Mouse (Mus musculus): ENCODE results near the gene Rbp7. TPM values are rescaled to one million over a fixed set of nuclear protein-coding genes. Genes with fewer than 3 reads are reported as not detected.
"Not testable (repeated sequence)": the region's sequence is repeated elsewhere in the genome, so short reads cannot be mapped to it uniquely, and the experiment has no call there.

Gene Rbp7
- total RNA-seq (2017), result not detected in 3 replicates

DNA sequence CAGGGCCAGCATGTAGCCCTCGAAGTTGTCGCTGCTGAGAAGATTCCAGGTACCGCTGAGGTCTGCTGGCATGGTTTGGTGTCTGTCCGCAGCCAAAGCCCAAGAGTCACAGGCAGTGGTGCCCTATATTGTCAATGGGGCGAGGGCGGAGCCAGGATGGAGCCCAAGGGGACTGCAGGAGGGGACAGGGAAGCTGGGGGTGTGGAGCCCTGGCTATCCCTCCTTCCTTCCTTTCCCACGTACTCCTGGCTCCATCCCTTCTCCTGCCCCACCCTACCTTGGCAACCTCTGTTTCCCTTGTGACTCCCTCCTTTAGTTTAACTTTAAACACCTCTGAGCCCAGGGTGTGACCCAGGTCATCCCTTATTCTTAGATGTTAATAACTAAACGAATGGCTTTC is at the start of gene Rbp7:
Gene Rbp7 (minus strand): TSS at position 100 of the 400 bp plus-strand sequence.
- no peak for ATAC-seq (replicated peaks; ENCODE audit: insufficient number of reproducible peaks, low FRiP score, low TSS enrichment, poor library complexity, severe bottlenecking)

DNA sequence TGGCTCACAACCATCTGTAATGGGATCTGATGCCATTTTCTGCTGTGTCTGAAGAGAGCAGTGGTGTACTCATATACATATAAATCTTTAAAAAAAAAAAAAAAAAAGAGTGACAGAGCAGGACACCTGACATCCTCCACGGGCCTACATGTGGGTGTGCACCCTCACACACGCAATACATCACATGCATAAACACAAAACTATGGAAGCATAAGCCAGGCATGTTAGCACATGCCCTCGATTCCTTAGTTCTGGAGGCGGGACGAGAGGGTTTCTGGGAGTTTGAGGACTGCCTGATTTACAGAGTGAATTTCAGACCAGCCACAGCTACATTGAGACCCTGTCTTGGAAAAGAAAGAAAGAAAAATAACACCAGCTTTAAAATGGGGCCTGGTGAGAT is 49.6 kb upstream of the Rbp7 start:
- ATAC-seq (replicated peaks; ENCODE audit: insufficient number of reproducible peaks, low FRiP score, low TSS enrichment, poor library complexity, severe bottlenecking), result no peak

DNA sequence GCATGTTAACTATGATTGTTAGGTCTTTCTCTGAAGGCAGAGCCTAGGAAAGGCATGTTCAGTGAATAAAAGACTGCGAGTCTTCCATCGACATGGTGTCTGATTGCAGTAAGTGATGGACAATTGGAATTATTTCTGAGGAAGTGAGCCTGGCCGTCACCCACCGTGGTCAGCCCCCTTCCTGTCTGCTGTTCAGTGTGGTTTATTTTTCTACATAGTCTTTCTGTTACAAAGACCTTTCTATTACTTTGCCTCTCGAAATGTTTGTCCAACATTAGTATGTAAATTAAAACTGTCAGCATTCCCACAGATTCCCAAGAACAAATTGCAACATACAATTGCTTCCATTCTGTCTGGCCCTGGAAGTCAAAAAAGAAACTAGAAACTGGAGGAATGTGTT is 45.0 kb upstream of the Rbp7 start:
- no peak for ATAC-seq (replicated peaks; ENCODE audit: insufficient number of reproducible peaks, low FRiP score, low TSS enrichment, poor library complexity, severe bottlenecking)

DNA sequence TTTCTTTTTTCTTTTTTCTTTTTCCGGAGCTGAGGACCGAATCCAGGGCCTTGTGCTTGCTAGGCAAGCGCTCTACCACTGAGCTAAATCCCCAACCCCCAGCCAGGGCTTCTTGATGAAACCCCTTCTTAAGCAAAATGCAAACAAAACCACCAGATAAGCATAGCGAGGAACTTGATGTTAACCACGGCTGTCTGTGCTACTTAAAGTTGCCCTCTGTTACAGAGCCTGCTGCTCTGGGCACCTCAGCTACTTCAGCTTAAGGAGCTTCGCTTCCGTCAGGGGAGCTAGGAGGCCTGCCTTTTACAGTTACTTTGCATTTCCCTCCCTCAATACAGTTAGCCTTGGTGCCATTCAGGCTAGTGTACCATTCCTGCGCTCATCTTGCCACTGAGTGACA is 44.1 kb upstream of the Rbp7 start:
- no peak for ATAC-seq (replicated peaks; ENCODE audit: insufficient number of reproducible peaks, low FRiP score, low TSS enrichment, poor library complexity, severe bottlenecking)

DNA sequence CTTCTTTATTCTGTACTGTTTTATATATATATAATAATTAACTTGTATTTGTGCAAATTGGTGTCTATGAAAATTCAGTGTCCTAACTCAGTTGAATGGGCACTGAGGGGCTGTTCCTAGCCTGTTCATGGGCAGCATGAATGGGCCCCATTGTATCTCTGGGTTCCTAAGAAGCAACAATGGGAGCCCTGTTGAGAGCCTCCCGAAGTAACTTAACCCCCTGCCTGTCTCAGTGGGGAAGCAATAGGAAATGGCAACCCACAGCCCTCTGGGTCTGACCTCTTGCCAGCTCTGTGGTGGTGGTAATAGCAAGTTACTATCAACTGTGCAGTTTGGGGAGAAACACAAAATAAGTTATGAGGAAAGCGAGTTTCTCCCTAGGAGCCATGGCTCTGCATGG is 41.8 kb upstream of the Rbp7 start:
- no peak for ATAC-seq (replicated peaks; ENCODE audit: insufficient number of reproducible peaks, low FRiP score, low TSS enrichment, poor library complexity, severe bottlenecking)

DNA sequence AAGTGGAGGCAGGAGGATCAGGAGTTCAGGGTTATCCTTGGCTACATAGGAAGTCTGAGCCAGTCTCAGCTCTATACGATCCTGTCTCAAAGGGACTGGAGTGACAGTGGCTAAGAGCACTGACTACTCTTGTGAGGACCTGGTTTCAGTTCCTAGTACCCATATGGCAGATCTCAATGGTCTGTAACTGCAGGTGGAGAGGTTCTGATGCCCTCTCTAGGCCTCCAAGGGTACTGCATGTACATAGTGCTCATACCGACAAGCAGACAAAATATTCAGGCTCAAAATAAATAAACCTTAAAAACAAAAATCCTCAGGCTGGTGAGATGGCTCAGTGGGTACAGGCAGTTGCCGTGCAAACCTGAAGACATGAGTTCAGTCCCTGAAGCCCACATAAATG is 36.4 kb upstream of the Rbp7 start:
- ATAC-seq (replicated peaks; ENCODE audit: insufficient number of reproducible peaks, low FRiP score, low TSS enrichment, poor library complexity, severe bottlenecking), result no peak; the same call in 1 of the 2 replicates

DNA sequence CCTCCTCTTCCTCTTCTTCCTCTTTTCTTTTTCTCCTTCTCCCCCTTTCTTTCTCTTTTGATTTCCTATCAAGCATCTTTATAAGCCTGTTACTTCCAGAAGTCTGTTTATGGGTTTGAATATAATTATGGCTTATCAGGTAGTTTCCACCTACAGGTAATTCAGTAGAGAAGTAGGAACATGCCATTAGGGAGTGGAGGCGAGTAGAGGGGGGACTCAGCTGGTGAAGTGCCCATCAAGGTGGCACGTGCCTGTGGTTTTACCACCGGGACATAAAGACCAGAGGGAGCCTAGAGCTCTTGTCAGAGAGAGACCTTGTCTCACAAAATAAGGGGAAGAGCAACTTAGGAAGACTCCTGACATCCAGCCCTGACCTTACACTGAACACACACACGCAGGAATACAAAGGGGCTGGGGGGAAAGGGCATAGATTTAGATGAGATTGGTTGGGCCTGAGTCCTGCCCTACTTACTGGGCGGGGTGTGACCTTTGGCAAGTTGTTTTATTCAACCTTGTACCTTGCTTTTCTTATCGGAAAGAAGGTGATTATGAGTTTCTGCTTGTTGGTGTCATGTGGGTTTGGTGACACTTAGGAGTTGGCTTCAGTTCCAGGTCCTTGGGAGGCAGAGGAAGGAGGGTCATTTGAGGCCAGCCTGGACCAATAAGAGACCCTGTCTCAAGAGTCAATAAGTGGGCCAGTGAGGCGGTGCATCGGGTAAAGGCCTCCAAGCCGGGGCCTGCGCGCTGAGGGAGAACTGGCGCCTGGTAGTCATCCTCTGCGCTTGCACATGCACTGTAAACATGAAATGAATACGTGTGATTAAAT is 34.9 kb upstream of the Rbp7 start:
- no peak for ATAC-seq (replicated peaks; ENCODE audit: insufficient number of reproducible peaks, low FRiP score, low TSS enrichment, poor library complexity, severe bottlenecking)

DNA sequence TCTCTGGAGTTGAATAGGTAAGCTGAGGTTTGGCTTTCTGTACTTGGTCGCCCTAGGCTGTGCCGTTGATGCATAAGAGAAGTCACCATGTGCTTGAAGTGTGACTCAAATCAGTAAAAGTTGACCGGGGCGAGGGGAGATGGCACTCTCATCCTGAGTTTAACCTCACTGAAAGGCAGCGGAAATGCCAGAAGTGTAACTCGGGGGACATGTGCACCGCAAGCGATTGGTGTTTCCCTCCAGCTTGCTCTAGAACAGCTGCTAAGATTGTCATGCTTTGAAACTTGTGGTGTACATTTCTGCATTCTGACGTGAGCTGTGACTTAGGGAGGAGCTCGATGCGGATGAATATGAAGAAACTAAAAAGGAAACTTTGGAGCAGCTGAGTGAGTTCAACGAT is 33.0 kb upstream of the Rbp7 start:
- no peak for ATAC-seq (replicated peaks; ENCODE audit: insufficient number of reproducible peaks, low FRiP score, low TSS enrichment, poor library complexity, severe bottlenecking)

DNA sequence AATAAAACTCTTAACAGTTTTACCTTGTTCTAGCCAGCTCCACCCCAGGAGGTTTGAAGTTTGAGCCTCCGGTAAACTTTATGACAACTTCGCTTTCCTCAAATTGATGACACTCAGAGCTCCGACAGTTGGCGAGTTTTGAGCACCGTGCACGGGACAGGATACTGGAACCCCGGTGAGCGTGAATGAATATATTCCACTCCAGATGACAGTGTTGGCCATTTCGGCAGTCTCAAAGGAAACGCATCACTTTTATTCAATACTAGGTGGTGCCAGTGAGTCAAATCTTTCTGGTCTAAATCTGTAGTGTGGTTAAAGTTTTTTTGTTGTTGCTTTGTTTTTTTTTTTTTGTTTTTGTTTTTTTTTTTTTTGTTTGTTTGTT is 31.0 kb upstream of the Rbp7 start:
- no peak for ATAC-seq (replicated peaks; ENCODE audit: insufficient number of reproducible peaks, low FRiP score, low TSS enrichment, poor library complexity, severe bottlenecking)

DNA sequence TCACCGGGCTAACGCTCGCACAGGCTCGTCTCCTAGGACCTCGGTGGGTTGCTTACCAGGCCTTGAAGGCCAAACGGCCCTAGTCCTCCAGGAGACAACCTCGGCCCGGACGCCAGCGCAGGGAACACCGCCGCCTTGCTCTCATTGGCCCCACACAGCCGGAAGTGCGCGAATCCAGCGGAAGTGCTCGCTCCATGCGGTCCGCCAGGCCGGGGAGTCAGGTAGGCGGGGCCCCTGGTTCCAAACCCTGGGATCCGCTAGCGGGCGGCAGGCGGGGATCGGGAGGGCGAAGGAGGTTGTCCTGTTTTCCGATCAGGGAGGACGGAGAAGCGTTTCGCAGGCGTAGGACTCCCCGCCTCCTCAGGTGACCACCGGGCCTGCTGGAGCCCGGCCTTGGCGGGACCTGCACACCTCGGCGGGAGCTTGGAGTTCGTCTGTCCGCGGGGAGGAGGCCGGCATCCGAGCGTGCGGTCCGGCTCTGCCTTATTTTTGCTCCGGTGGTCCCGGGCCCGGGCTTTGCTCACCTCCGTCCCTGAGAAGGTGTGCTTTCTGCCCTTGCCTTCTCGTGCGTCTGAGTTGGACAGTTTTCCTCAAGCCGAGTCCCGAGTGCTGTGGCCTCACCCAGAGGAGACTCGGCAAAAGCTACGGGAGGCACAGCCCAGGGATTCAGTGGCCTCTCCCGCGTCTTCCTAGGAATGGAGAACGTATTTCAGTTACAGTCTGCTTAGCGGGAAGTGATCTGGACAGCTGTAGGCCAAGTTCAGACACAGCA is 30.5 kb upstream of the Rbp7 start, which contains the start of the genes Nmnat1 and Lzic:
Gene Nmnat1 (minus strand): TSS at position 150 of the 772 bp plus-strand sequence.
Gene Lzic (plus strand): TSS at position 177 of the 772 bp plus-strand sequence.
- ATAC-seq (replicated peaks; ENCODE audit: insufficient number of reproducible peaks, low FRiP score, low TSS enrichment, poor library complexity, severe bottlenecking), result peak; percentile 98

DNA sequence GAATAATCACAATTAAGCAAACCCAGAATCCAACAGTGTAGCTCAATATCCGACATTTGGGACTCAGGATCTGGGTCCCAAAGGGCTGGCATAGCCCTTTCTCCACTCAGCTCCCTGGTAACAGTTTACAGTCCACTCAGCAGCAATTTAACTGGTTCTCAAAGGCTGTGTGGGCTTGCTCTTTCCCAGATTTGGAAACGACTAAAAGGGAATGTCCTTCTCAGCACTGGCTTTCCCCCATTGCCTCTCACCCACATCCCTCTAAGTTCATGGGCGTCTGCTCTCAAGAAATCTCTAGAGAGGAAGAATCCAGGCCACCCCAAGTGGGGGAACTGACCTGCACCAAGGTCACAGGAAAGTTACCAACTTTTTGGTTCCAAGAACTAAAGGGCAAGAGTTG is 29.8 kb upstream of the Rbp7 start:
- no peak for ATAC-seq (replicated peaks; ENCODE audit: insufficient number of reproducible peaks, low FRiP score, low TSS enrichment, poor library complexity, severe bottlenecking)

DNA sequence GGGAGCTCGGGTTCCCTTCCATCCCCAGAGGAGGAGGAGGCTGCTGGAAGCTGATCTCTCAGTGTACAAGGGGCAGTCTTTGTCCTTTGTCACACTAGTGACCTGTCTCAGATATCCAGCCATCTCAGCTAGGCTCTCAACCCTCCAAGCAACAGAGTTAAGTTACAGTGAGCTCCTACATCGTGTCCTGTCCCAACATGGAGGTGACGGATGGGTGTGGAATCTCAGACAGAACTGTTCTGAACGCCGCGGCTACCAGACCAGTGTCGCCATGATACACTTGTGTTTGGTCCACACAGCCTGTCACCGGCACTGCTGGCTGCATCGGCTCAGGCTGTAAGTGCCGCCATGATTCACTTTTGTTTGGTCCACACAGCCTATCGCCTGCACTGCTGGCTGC is 22.3 kb upstream of the Rbp7 start, which contains the start of gene Tmem274:
Gene Tmem274 (plus strand): TSS at position 301 of the 400 bp plus-strand sequence.
- ATAC-seq (replicated peaks; ENCODE audit: insufficient number of reproducible peaks, low FRiP score, low TSS enrichment, poor library complexity, severe bottlenecking), result no peak

DNA sequence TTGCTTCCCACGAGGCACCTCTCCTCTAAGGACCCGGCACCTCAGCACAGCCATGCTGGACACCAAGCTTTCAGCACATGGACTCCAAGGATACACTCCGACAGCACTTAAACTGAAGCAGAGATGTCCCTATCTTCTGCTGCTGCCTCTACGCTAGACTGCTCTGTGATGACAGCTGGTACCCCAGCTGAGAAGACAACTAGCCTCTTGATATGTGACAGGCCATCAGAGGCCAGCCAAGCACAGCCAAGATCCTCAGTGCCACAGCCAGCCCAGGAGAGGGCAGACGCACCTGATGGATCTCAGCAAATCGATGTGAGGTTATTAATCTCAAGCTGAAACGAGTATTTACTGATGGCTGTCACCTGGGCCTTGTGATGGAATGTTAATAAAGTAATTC is 20.3 kb upstream of the Rbp7 start:
- ATAC-seq (replicated peaks; ENCODE audit: insufficient number of reproducible peaks, low FRiP score, low TSS enrichment, poor library complexity, severe bottlenecking), result no peak

DNA sequence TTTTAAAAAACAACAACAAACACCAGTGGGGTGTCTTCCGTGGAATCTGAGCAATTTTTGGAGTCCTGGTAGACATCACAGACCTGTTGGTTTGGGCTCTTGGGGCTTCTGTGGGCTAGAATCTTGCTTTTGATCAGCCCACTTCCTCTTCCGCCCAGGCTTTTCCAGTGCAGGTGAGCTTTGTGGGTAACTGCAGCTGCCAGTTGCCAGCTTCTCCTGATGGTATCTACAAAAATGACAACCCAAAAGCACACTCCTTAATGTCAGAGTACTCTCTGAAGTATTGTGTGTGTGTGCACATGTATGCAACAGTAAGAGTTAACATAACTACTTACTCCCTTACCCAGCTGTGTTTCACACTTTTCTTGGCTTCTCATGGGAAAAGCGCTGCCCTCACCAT is 14.8 kb upstream of the Rbp7 start:
- ATAC-seq (replicated peaks; ENCODE audit: insufficient number of reproducible peaks, low FRiP score, low TSS enrichment, poor library complexity, severe bottlenecking), result no peak

DNA sequence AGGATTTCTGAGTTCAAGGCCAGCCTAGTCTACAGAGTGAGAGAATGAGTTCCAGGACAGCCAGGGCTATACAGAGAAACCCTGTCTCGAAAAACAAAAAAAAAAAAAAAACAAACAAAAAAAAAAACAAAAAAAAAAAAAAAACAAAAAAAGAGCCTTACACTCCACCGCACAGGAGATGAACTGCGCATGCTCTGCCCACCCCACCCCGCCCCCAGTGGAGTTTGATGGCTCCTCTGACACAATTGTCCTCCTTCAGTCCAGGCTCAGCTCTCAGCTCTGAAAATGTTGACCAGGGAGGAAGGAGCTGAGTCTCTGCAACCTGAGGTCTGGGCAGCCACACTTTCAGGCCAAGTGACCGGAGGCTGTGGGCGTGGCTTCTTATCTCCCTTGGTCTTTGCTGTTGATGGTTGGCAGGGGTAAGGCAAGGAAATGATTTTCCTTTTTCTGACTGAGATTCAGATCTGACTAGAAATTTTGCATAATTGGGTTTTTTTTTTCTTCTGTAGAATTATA is 8.7 kb upstream of the Rbp7 start:
- ATAC-seq (replicated peaks; ENCODE audit: insufficient number of reproducible peaks, low FRiP score, low TSS enrichment, poor library complexity, severe bottlenecking), result no peak

DNA sequence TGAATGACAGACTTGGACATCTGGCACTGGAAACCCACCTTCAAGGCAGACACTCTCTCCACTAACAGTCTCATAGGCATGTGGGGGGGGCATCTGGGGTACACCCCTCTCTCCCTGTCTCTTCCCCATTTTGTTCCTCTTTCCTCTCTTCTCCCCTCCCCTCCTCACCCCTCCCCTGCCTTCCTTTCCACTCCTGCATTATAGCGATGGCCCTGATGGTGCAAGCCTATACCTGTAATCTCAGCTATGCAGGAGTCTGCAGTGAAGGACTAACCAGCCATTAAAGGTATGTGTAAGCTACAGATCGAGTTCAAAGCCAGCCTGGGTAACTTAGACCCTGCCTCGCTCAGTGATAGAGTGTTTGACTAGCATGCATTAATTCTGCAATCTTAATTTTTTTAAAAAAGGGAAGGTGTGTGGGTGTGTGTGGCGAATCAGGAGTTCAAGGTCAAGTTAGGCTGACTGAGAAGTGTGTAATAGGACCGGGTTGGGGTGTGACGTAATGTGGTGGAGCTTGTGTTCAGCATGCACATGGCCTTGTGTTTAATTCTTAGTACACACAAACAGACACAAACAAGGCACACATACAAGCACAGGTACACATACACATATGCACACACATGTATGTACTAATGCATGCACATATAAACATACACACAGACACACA is 7.7 kb upstream of the Rbp7 start:
- peak; percentile 61; the same call in 1 of the 2 replicates for ATAC-seq (replicated peaks; ENCODE audit: insufficient number of reproducible peaks, low FRiP score, low TSS enrichment, poor library complexity, severe bottlenecking)

DNA sequence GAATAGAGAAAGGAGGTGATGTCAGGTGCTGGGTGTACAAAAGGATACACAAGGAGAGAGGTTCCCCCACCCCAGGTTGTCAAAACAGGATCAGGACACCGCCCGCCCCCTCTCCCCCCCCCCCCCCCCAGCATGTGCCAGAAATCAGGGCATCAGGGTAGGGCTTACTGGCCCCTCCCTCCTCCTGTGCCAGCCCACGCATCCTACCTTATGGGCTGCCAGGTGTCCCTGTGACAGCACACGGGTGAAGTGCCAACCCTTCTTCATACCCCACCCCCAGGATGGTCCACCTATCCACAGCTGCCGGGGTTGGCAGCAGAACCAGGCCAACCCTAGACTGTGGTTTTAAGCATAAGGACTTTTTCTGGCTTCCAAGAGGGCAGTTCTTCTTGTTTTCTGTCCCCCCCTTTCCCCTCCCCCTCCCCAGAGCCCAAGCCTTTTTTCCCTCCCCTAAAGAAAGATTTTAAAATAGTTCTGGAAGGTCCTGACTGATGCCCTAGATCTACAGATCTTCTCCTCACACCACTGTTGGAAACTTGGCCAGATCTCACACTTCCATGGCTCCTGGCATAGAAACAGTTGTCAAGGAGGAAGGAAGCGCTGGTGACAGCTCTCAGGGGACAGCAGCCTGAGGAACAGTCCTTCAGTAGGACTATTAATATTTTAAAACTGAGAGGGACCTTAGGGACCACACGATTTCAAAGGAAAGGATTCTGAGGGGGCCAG is 7.0 kb upstream of the Rbp7 start:
- no peak for ATAC-seq (replicated peaks; ENCODE audit: insufficient number of reproducible peaks, low FRiP score, low TSS enrichment, poor library complexity, severe bottlenecking)

DNA sequence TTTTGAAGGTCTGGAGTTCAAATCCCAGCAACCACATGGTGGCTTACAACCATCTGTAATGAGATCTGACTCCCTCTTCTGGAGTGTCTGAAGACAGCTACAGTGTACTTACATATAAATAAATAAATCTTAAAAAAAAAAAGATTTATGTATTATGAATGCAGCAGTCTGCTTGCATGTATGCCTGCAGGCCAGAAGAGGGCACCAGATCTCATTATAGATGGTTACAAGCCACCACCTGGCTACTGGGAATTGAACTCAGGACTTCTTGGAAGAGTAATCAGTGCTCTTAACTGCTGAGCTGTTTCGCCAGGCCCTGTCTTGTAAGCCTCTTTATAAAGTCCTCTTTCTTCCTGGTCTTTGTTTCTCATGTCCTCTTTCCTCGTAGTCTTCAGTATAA is 5.7 kb upstream of the Rbp7 start:
- ATAC-seq (replicated peaks; ENCODE audit: insufficient number of reproducible peaks, low FRiP score, low TSS enrichment, poor library complexity, severe bottlenecking), result not testable (repeated sequence)

DNA sequence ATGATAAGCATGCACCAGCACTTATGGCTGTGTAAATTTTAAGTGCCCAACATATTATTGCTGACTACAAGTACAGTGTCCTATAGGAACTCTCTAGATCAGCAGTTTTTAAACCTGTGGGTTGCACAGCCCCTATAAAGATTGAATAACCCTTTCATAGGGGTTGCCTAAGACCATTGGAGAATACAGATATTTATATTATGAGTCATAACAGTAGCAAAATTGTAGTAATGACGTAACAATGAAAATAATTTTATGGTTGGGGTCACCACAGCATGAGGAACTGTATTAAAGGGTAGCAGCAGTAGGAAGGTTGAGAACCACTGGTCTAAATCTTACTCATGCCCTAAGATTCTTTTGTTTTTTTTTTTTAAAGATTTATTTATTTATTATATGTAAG is 4.6 kb upstream of the Rbp7 start:
- ATAC-seq (replicated peaks; ENCODE audit: insufficient number of reproducible peaks, low FRiP score, low TSS enrichment, poor library complexity, severe bottlenecking), result no peak
